8 mouse cellular contexts compared by ENCODE assay signal in genomic region chr10:39064732-39065131, GRCm38 (mm10).
DNase-seq lines count a peak whose midpoint lies in the region; ATAC-seq and TF ChIP-seq lines count a peak whose summit lies in the region.

No protein-coding gene starts in this region.

- H3K4me3 ChIP-seq in hindbrain, embryonic 11.5 days (ENCODE audit: low read depth, low read length) = no peak overlapping the region
- H3K4me3 ChIP-seq in hindbrain, embryonic 16.5 days (ENCODE audit: low read length) = no peak overlapping the region
- H3K4me3 ChIP-seq in ES-Bruce4 (ENCODE audit: low read depth, low read length) = no peak overlapping the region
- H3K4me3 ChIP-seq in embryonic facial prominence, embryonic 14.5 days (ENCODE audit: low read depth, low read length) = no peak overlapping the region

- peak; percentile 98 for TF ChIP-seq CTCF in ES-Bruce4 (IDR thresholded peaks at IDR 0.05; ENCODE audit: low read depth, low read length)

- H3K27ac ChIP-seq in hindbrain, embryonic 11.5 days (ENCODE audit: low read depth, low read length) = no peak overlapping the region
- H3K27ac ChIP-seq in hindbrain, embryonic 16.5 days (ENCODE audit: low read depth, low read length) = no peak overlapping the region
- H3K27ac ChIP-seq in ES-Bruce4 (ENCODE audit: insufficient read depth, low read length) = no peak overlapping the region
- H3K27ac ChIP-seq in embryonic facial prominence, embryonic 14.5 days (replicated peaks; ENCODE audit: low read depth, low read length) = no peak overlapping the region

- no peaks in the 10 kb centered on the region for H3K9me3 ChIP-seq in hindbrain, embryonic 11.5 days (ENCODE audit: control insufficient read depth, low read length)
- H3K9me3 ChIP-seq in hindbrain, embryonic 16.5 days (ENCODE audit: control insufficient read depth, low read length) = peaks cover 2% of the 10 kb centered on the region; the same call in 1 of the 2 replicates
- no peaks in the 10 kb centered on the region for H3K9me3 ChIP-seq in ES-Bruce4 (replicated peaks; ENCODE audit: control insufficient read depth, insufficient read depth, low read length, poor library complexity, severe bottlenecking)
- no peaks in the 10 kb centered on the region for H3K9me3 ChIP-seq in embryonic facial prominence, embryonic 14.5 days (ENCODE audit: control insufficient read depth, low read length)

- TF ChIP-seq EP300 in ES-Bruce4 (IDR thresholded peaks at IDR 0.05; ENCODE audit: insufficient read depth, low read depth, low read length) = no peak

- H3K4me2 ChIP-seq in hindbrain, embryonic 11.5 days (replicated peaks; ENCODE audit: low read depth, low read length) = no peak overlapping the region
- H3K4me2 ChIP-seq in hindbrain, embryonic 16.5 days (ENCODE audit: low read length) = no peak overlapping the region
- H3K4me2 ChIP-seq in embryonic facial prominence, embryonic 14.5 days (ENCODE audit: low read depth, low read length) = no peak overlapping the region

- no peaks in the 10 kb centered on the region for H3K27me3 ChIP-seq in hindbrain, embryonic 11.5 days (ENCODE audit: control insufficient read depth, insufficient read depth, low read length)
- H3K27me3 ChIP-seq in hindbrain, embryonic 16.5 days (replicated peaks; ENCODE audit: control insufficient read depth, insufficient read depth, low read length) = no peaks in the 10 kb centered on the region
- H3K27me3 ChIP-seq in ES-Bruce4 (ENCODE audit: control insufficient read depth, insufficient read depth, low read length, poor library complexity, severe bottlenecking) = no peaks in the 10 kb centered on the region
- H3K27me3 ChIP-seq in embryonic facial prominence, embryonic 14.5 days (replicated peaks; ENCODE audit: control insufficient read depth, insufficient read depth, low read length) = no peaks in the 10 kb centered on the region
- H3K27me3 ChIP-seq in splenic B cell, adult 2 months (ENCODE audit: control insufficient read depth, insufficient read depth, low read length, poor library complexity, severe bottlenecking) = no peaks in the 10 kb centered on the region

- DNase-seq in hindbrain, embryonic 11.5 days (ENCODE audit: low spot score) = peak; percentile 40
- DNase-seq in 416B (ENCODE audit: low read depth) = peak; percentile 63
- DNase-seq in embryonic facial prominence, embryonic 14.5 days (ENCODE audit: low spot score) = peak; percentile 27
- DNase-seq in splenic B cell, adult 2 months (ENCODE audit: low read depth, low spot score) = peak; percentile 46
- DNase-seq in layer of hippocampus, postnatal 10 days (ENCODE audit: low spot score in 2 of 2) = no peak
- no peak for DNase-seq in urinary bladder, postnatal 36 days (ENCODE audit: low spot score in 2 of 2)

- ATAC-seq in hindbrain, embryonic 11.5 days (ENCODE audit: low FRiP score) = no peak
- ATAC-seq in hindbrain, embryonic 16.5 days = no peak
- no peak for ATAC-seq in embryonic facial prominence, embryonic 14.5 days (ENCODE audit: low read depth)

- no peak overlapping the region for H3K9ac ChIP-seq in hindbrain, embryonic 11.5 days (ENCODE audit: low read depth, low read length)
- H3K9ac ChIP-seq in hindbrain, embryonic 16.5 days (ENCODE audit: low read depth, low read length) = no peak overlapping the region
- H3K9ac ChIP-seq in ES-Bruce4 (ENCODE audit: low read depth, poor library complexity, severe bottlenecking) = no peak overlapping the region
- no peak overlapping the region for H3K9ac ChIP-seq in embryonic facial prominence, embryonic 14.5 days (ENCODE audit: low read depth, low read length)

- H3K4me1 ChIP-seq in hindbrain, embryonic 11.5 days (replicated peaks; ENCODE audit: control insufficient read depth, insufficient read depth, low read length) = no peaks in the 10 kb centered on the region
- no peaks in the 10 kb centered on the region for H3K4me1 ChIP-seq in hindbrain, embryonic 16.5 days (ENCODE audit: control insufficient read depth, insufficient read depth, low read depth, low read length)
- no peaks in the 10 kb centered on the region for H3K4me1 ChIP-seq in ES-Bruce4 (ENCODE audit: control insufficient read depth, insufficient read depth, low read length)
- H3K4me1 ChIP-seq in embryonic facial prominence, embryonic 14.5 days (ENCODE audit: control insufficient read depth, insufficient read depth, low read length) = no peaks in the 10 kb centered on the region

- H3K36me3 ChIP-seq in hindbrain, embryonic 11.5 days (ENCODE audit: control insufficient read depth, insufficient read depth, low read length) = no peaks in the 10 kb centered on the region
- H3K36me3 ChIP-seq in hindbrain, embryonic 16.5 days (ENCODE audit: control insufficient read depth, insufficient read depth, low read length) = no peaks in the 10 kb centered on the region
- H3K36me3 ChIP-seq in ES-Bruce4 (ENCODE audit: control insufficient read depth, insufficient read depth, low read length, poor library complexity, severe bottlenecking) = no peaks in the 10 kb centered on the region
- H3K36me3 ChIP-seq in embryonic facial prominence, embryonic 14.5 days (ENCODE audit: control insufficient read depth, insufficient read depth, low read length) = peaks cover 73% of the 10 kb centered on the region
- no peaks in the 10 kb centered on the region for H3K36me3 ChIP-seq in splenic B cell, adult 2 months (ENCODE audit: control insufficient read depth, insufficient read depth, low read length, poor library complexity, severe bottlenecking)

- TF ChIP-seq POLR2A in ES-Bruce4 (IDR thresholded peaks at IDR 0.05; ENCODE audit: insufficient read depth, low read length) = no peak

- 88% methylated on average over 5 of the region's 5 CpGs for WGBS in hindbrain, embryonic 11.5 days
- WGBS in hindbrain, embryonic 16.5 days = 93% methylated on average over 5 of the region's 5 CpGs
- WGBS in embryonic facial prominence, embryonic 14.5 days = 83% methylated on average over 5 of the region's 5 CpGs

Comparison
In these comparisons a context has a peak if more than half of its experiments do, and no peak if none do; other contexts are left out.
1. DNase-seq: peak in hindbrain, embryonic 11.5 days (single experiment), 416B (single experiment), embryonic facial prominence, embryonic 14.5 days (single experiment) and splenic B cell, adult 2 months (single experiment); none in layer of hippocampus, postnatal 10 days (0 of 2) and urinary bladder, postnatal 36 days (0 of 2).